Mouse (Mus musculus): ENCODE data around the gene Enpp1. TPM values are rescaled to one million over a fixed set of nuclear protein-coding genes. Genes with fewer than 3 reads are reported as not detected.

Enpp1 gene
- total RNA-seq, 4 experiments from 2014 or later, result 5.2 to 6.5 (median 5.5) TPM

- DNase-seq (ENCODE audit: low spot score), result no peak
Observed at GRCm38 (mm10) chr10:24710361-24710760, 1.6 kb downstream of the Enpp1 start.

GRCm38 (mm10) chr10:24707745-24708144, 4.2 kb downstream of the Enpp1 start:
- no peak for DNase-seq (ENCODE audit: low spot score)

- DNase-seq (ENCODE audit: low spot score), result no peak
Observed at GRCm38 (mm10) chr10:24706431-24707140, 5.4 kb downstream of the Enpp1 start.

- no peak for DNase-seq (ENCODE audit: low spot score)
Observed at GRCm38 (mm10) chr10:24702698-24703097, 9.3 kb downstream of the Enpp1 start.

- no peak for DNase-seq (ENCODE audit: low spot score)
Observed at GRCm38 (mm10) chr10:24698131-24698775, 13.7 kb downstream of the Enpp1 start.

- DNase-seq (ENCODE audit: low spot score), result no peak
Observed at GRCm38 (mm10) chr10:24696761-24697160, 15.2 kb downstream of the Enpp1 start.

GRCm38 (mm10) chr10:24695786-24696185, 16.2 kb downstream of the Enpp1 start:
- peak; percentile 18 for DNase-seq (ENCODE audit: low spot score)

- no peak for DNase-seq (ENCODE audit: low spot score)
Observed at GRCm38 (mm10) chr10:24682518-24683104, 29.3 kb downstream of the Enpp1 start.

- no peak for DNase-seq (ENCODE audit: low spot score)
Observed at GRCm38 (mm10) chr10:24677681-24678080, 34.3 kb downstream of the Enpp1 start.

- no peak for DNase-seq (ENCODE audit: low spot score)
Observed at GRCm38 (mm10) chr10:24674261-24674660, 37.7 kb downstream of the Enpp1 start.

- DNase-seq (ENCODE audit: low spot score), result no peak
Observed at GRCm38 (mm10) chr10:24672948-24673347, 39.0 kb downstream of the Enpp1 start.

- no peak for DNase-seq (ENCODE audit: low spot score)
Observed at GRCm38 (mm10) chr10:24670548-24670947, 41.4 kb downstream of the Enpp1 start.

- no peak for DNase-seq (ENCODE audit: low spot score)
Observed at GRCm38 (mm10) chr10:24650990-24651569, 60.9 kb downstream of the Enpp1 start.

GRCm38 (mm10) chr10:24647996-24648738, 63.8 kb downstream of the Enpp1 start:
- no peak for DNase-seq (ENCODE audit: low spot score)

GRCm38 (mm10) chr10:24645169-24645568, 66.8 kb downstream of the Enpp1 start:
- DNase-seq (ENCODE audit: low spot score), result peak; percentile 40

- no peak for DNase-seq (ENCODE audit: low spot score)
Observed at GRCm38 (mm10) chr10:24642796-24643580, 69.0 kb downstream of the Enpp1 start.

GRCm38 (mm10) chr10:24641416-24642140, 70.4 kb downstream of the Enpp1 start:
- DNase-seq (ENCODE audit: low spot score), result no peak

GRCm38 (mm10) chr10:24640186-24640875, 71.6 kb downstream of the Enpp1 start:
- DNase-seq (ENCODE audit: low spot score), result no peak

GRCm38 (mm10) chr10:24639596-24639995, 72.4 kb downstream of the Enpp1 start:
- no peak for DNase-seq (ENCODE audit: low spot score)

Measured in heart, adult 8-10 months (tissue).